Mouse (Mus musculus) neural tube, embryonic 13.5 days (tissue): ENCODE data around the gene Trim44. TPM values are rescaled to one million over a fixed set of nuclear protein-coding genes. Genes with fewer than 3 reads are reported as not detected.
A peak's percentile ranks its signal among the peaks of the same experiment; 100 is the strongest.

Experiments
- ATAC-seq: fragments of 200-750 bp; cut with Nextera tagmentation; 2 replicates; pipeline ENCODE4 v1.8.0; 2017; ENCODE audit warnings: low read depth, mild to moderate bottlenecking, moderate TSS enrichment, moderate library complexity
- H3K27ac ChIP-seq: fragments of 300-500 bp; sonication (generic); replicated peaks from 2 replicates; pipeline ENCODE4 v1.5.1; 2015; ENCODE audit warnings: moderate library complexity, mild to moderate bottlenecking, inconsistent platforms
- H3K27me3 ChIP-seq: fragments of 300-500 bp; sonication (generic); 2 replicates; pipeline ENCODE4 v1.6.1; 2015; ENCODE audit warnings: mild to moderate bottlenecking, inconsistent platforms
- H3K36me3 ChIP-seq: fragments of 300-500 bp; sonication (generic); 2 replicates; pipeline ENCODE4 v1.6.1; 2015; ENCODE audit warnings: mild to moderate bottlenecking, inconsistent platforms
- H3K4me1 ChIP-seq: fragments of 300-500 bp; sonication (generic); replicated peaks from 2 replicates; pipeline ENCODE4 v1.6.1; 2015; ENCODE audit warnings: inconsistent platforms
- H3K4me2 ChIP-seq: fragments of 300-500 bp; sonication (generic); 2 replicates; pipeline ENCODE4 v1.6.1; 2015; ENCODE audit warnings: inconsistent platforms, mild to moderate bottlenecking, moderate library complexity
- H3K4me3 ChIP-seq: fragments of 300-500 bp; sonication (generic); 2 replicates; pipeline ENCODE4 v1.5.1; 2015; ENCODE audit warnings: mild to moderate bottlenecking, inconsistent platforms
- H3K9ac ChIP-seq: fragments of 300-500 bp; sonication (generic); 2 replicates; pipeline ENCODE4 v1.6.1; 2015; ENCODE audit warnings: moderate library complexity, mild to moderate bottlenecking, inconsistent platforms
- H3K9me3 ChIP-seq: fragments of 300-500 bp; sonication (generic); 2 replicates; pipeline ENCODE4 v1.6.1; 2016; ENCODE audit warnings: inconsistent platforms
- WGBS: fragments of 180-500 bp; shearing (Covaris S2); methylation state at CpG from one replicate; pipeline ENCODE4 v1.1.7; 2015; 5-methylcytosine and 5-hydroxymethylcytosine counted together
- polyA plus RNA-seq: library from polyadenylated mRNA; unstranded; fragments of >200 nt; fragmentation: Nextera tagmentation; extraction: Ambion mirVana; gene quantifications from 2 replicates; pipeline ENCODE4 v1.2.1, GENCODE M21; 2015

Trim44 gene
- polyA plus RNA-seq, 1 experiment from 2014 or later: 54.8 TPM

DNA sequence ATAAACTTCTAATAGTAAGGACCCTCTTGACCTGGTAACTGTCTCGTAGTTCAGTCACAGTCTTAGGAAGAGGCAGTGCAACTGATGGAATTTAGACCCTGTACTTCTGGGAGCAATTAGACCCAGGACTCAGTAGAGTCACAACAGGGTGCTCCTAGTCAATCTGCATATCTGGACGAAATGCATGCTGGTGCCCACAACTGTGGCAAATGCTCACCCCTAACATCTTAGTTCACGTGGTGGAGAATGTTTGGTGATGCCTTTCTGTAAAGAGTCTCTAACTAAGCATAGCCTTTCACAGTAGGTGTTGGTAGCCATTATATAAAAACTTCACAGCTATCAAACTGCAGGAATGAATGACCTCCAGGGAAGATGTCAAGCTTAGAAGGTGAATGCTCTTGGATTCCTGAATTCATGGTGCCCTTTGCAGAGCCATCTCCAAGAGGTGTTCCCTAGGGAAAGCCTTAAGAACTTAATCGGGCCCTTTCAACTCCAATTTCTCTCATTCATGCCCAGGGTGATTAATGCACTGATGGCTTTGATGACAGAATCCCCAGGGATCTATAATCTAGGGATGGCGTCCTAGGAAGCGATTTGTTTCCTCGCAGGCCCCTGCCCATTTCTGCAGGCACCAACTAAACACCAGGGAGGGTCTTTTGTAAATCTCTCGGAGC lies 29.9 kb upstream of the Trim44 start:
- Histone ChIP-seq H3K36me3 (no peaks in the 10 kb centered on the region), H3K4me1 (no peaks in the 10 kb centered on the region), H3K27ac (no peak overlapping the region), H3K4me3 (no peak overlapping the region), H3K9ac (no peak overlapping the region), H3K27me3 (no peaks in the 10 kb centered on the region), H3K9me3 (no peaks in the 10 kb centered on the region), H3K4me2 (no peak overlapping the region)
- ATAC-seq: no peak
- 34% methylated on average over 8 of the region's 8 CpGs for WGBS

- H3K4me1 ChIP-seq: no peaks in the 10 kb centered on the region
- H3K4me2 ChIP-seq: no peak overlapping the region
- no peak overlapping the region for H3K4me3 ChIP-seq
- no peaks in the 10 kb centered on the region for H3K27me3 ChIP-seq
- WGBS: 90% methylated on average over 1 of the region's 1 CpGs
- no peaks in the 10 kb centered on the region for H3K9me3 ChIP-seq
- ATAC-seq: no peak
- H3K27ac ChIP-seq: no peak overlapping the region
- H3K9ac ChIP-seq: no peak overlapping the region
- no peaks in the 10 kb centered on the region for H3K36me3 ChIP-seq
Measured at GRCm38 (mm10) chr2:102433879-102434278, 26.3 kb upstream of the Trim44 start.

DNA sequence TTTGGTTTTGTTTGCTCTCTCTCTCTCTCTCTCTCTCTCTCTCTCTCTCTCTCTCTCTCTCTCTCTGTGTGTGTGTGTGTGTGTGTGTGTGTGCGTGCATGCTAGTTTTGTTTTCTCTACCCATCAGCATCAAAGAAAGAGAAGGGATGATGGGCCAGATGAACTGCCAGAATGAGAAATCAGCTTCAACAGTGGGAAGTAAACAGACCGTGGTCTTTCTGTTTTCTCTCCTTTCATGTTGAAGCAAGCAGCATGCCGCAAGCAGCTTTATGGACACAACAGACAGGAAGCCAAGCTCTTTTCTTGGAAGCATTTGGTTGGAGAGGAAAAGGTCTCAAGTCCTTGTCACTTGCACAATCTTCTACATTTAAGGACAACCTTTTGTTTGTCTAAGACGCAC lies 23.5 kb upstream of the Trim44 start:
- no peak for ATAC-seq
- H3K9ac ChIP-seq: no peak overlapping the region
- H3K36me3 ChIP-seq: no peaks in the 10 kb centered on the region
- H3K27me3 ChIP-seq: no peaks in the 10 kb centered on the region
- H3K27ac ChIP-seq: peak overlapping the region; percentile 54
- 62% methylated on average over 3 of the region's 4 CpGs for WGBS
- H3K9me3 ChIP-seq: no peaks in the 10 kb centered on the region
- H3K4me2 ChIP-seq: no peak overlapping the region
- no peak overlapping the region for H3K4me3 ChIP-seq
- no peaks in the 10 kb centered on the region for H3K4me1 ChIP-seq

DNA sequence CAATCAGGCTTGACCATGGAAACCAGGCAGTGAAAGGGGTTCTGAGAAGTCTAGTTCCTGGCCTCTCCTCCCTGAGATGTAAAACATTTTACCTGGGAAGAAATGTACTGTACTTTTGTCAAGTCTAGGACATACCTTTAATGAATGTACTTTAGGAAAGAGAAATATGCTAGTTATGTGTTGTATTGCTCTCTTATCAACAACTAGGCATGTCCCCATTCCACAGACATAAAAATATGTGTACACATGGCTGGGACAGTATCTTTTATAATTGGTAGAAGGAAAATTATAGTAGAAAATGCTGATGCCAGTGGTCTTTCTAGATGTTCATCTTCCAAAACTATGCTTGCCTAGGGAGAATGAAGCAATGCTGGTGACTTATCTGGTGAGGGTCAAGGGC lies 20.3 kb upstream of the Trim44 start:
- H3K9ac ChIP-seq: no peak overlapping the region
- no peaks in the 10 kb centered on the region for H3K9me3 ChIP-seq
- H3K4me2 ChIP-seq: no peak overlapping the region
- H3K27me3 ChIP-seq: no peaks in the 10 kb centered on the region
- no peak overlapping the region for H3K27ac ChIP-seq
- H3K36me3 ChIP-seq: no peaks in the 10 kb centered on the region
- H3K4me1 ChIP-seq: no peaks in the 10 kb centered on the region
- no peak overlapping the region for H3K4me3 ChIP-seq
- ATAC-seq: no peak

GRCm38 (mm10) chr2:102426434-102426833 lies 18.8 kb upstream of the Trim44 start:
- Histone ChIP-seq H3K4me2 (no peak overlapping the region), H3K36me3 (no peaks in the 10 kb centered on the region), H3K4me3 (no peak overlapping the region), H3K4me1 (no peaks in the 10 kb centered on the region), H3K27me3 (no peaks in the 10 kb centered on the region), H3K9ac (no peak overlapping the region), H3K27ac (no peak overlapping the region), H3K9me3 (no peaks in the 10 kb centered on the region)
- WGBS: 63% methylated on average over 3 of the region's 3 CpGs
- ATAC-seq: no peak

DNA sequence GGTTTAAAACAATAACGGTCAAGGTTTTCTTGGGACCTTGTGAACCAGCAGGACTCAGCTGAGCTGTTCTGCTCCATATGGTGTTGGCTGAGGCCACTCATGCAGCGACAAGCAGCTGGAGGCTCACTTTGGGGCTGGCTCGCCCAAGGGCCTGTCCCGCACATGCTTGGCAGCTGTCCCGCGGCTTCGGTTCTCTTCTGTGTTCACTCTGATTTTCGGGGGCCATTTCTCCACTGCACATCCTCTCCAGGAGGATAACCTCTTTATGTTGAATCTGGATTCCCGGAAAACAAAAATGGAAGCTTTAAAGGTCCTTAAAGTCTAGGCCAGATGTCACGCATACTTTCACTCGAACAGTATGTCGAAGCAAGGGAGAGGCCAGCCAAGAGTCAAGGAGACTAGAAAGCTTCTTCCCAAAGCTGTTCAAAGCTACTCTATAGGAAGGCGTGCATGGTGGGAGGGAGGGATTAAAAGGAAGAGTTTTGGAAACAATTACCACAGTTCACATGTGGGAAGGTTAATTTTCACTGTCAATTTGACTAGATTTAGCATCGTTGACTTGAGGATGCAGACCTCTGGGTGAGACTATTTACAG lies 8.6 kb upstream of the Trim44 start:
- WGBS: 85% methylated on average over 14 of the region's 14 CpGs
- no peaks in the 10 kb centered on the region for H3K9me3 ChIP-seq
- no peaks in the 10 kb centered on the region for H3K4me1 ChIP-seq
- no peak for ATAC-seq
- no peak overlapping the region for H3K4me3 ChIP-seq
- no peaks in the 10 kb centered on the region for H3K36me3 ChIP-seq
- H3K9ac ChIP-seq: no peak overlapping the region
- H3K27me3 ChIP-seq: no peaks in the 10 kb centered on the region; the same call in 1 of the 2 replicates
- H3K4me2 ChIP-seq: no peak overlapping the region
- no peak overlapping the region for H3K27ac ChIP-seq

DNA sequence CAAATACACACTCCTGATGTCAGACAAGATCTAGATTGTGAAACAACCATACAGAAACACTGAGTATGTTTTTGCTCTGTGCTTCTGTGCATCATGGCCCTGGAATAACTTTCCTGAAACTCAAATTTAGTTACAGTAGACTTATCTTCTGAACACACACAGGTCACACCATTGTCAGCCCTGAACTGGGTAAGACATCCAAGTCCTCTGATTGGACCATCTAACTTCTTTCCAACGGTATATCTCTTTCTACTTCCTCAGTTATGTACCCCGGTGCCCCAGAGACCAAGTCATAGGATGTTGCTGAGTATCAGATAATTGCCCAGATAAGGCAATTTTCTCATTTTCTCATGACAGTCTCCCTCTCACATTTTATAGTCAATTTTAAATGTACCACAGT lies 5.1 kb upstream of the Trim44 start:
- Histone ChIP-seq H3K27me3 (no peaks in the 10 kb centered on the region; the same call in 1 of the 2 replicates), H3K9me3 (no peaks in the 10 kb centered on the region), H3K27ac (no peak overlapping the region), H3K4me3 (no peak overlapping the region), H3K4me1 (peaks cover 5% of the 10 kb centered on the region), H3K4me2 (no peak overlapping the region), H3K9ac (no peak overlapping the region), H3K36me3 (no peaks in the 10 kb centered on the region)
- no peak for ATAC-seq
- 88% methylated on average over 2 of the region's 2 CpGs for WGBS

- WGBS: 86% methylated on average over 4 of the region's 4 CpGs
- Histone ChIP-seq H3K4me3 (no peak overlapping the region), H3K9ac (no peak overlapping the region), H3K4me1 (peaks cover 18% of the 10 kb centered on the region), H3K36me3 (no peaks in the 10 kb centered on the region), H3K4me2 (no peak overlapping the region), H3K9me3 (no peaks in the 10 kb centered on the region), H3K27ac (no peak overlapping the region), H3K27me3 (no peaks in the 10 kb centered on the region; the same call in 1 of the 2 replicates)
- ATAC-seq: no peak
Measured at GRCm38 (mm10) chr2:102410615-102411014, 3.0 kb upstream of the Trim44 start.

GRCm38 (mm10) chr2:102409741-102410140 lies 2.1 kb upstream of the Trim44 start:
- Histone ChIP-seq H3K27me3 (no peaks in the 10 kb centered on the region; the same call in 1 of the 2 replicates), H3K9me3 (no peaks in the 10 kb centered on the region), H3K27ac (no peak overlapping the region), H3K4me3 (no peak overlapping the region), H3K36me3 (no peaks in the 10 kb centered on the region), H3K4me1 (peaks cover 18% of the 10 kb centered on the region), H3K9ac (no peak overlapping the region), H3K4me2 (no peak overlapping the region)
- 88% methylated on average over 3 of the region's 3 CpGs for WGBS
- ATAC-seq: no peak

GRCm38 (mm10) chr2:102406324-102407304 lies 1.0 kb downstream of the Trim44 start:
- no peak overlapping the region for H3K9ac ChIP-seq
- H3K9me3 ChIP-seq: no peaks in the 10 kb centered on the region
- 84% methylated on average over 4 of the region's 4 CpGs for WGBS
- H3K4me1 ChIP-seq: peaks cover 18% of the 10 kb centered on the region
- no peak for ATAC-seq
- no peak overlapping the region for H3K27ac ChIP-seq
- no peaks in the 10 kb centered on the region for H3K36me3 ChIP-seq
- no peak overlapping the region for H3K4me2 ChIP-seq
- no peaks in the 10 kb centered on the region for H3K27me3 ChIP-seq
- no peak overlapping the region for H3K4me3 ChIP-seq

DNA sequence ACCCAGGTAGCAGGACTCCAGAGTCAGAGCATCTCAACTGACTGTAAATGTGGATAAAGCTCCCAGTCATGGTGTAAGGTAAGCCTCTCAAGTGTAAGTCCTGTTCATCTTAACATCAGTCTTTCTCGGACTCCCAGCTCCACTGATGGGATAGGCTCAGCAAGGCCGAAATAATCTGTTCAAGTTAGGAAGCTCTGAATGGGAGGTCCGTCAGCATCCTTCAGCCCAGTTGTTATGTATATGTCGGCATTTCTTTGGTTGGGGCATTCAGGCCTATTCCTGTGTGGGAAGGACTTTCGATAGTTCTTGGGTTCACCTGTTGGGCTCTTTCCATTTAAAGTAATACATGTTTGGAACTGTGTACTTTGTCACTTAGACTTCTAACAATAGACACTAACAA lies 3.6 kb downstream of the Trim44 start:
- Histone ChIP-seq H3K9me3 (no peaks in the 10 kb centered on the region), H3K36me3 (no peaks in the 10 kb centered on the region), H3K27me3 (no peaks in the 10 kb centered on the region), H3K4me3 (no peak overlapping the region), H3K4me2 (no peak overlapping the region), H3K27ac (no peak overlapping the region), H3K4me1 (peaks cover 37% of the 10 kb centered on the region), H3K9ac (no peak overlapping the region)
- WGBS: 76% methylated on average over 5 of the region's 5 CpGs
- no peak for ATAC-seq

GRCm38 (mm10) chr2:102403306-102403705 lies 4.3 kb downstream of the Trim44 start:
- Histone ChIP-seq H3K4me2 (no peak overlapping the region), H3K9ac (no peak overlapping the region), H3K4me1 (peaks cover 40% of the 10 kb centered on the region), H3K27me3 (no peaks in the 10 kb centered on the region), H3K9me3 (no peaks in the 10 kb centered on the region), H3K4me3 (no peak overlapping the region), H3K27ac (no peak overlapping the region), H3K36me3 (no peaks in the 10 kb centered on the region)
- 91% methylated on average over 4 of the region's 4 CpGs for WGBS
- ATAC-seq: no peak
